Mouse (Mus musculus): ENCODE data around the gene E330014E10Rik. TPM values are rescaled to one million over a fixed set of nuclear protein-coding genes. Genes with fewer than 3 reads are reported as not detected.

Gene E330014E10Rik
- not detected in 2 replicates for polyA plus RNA-seq (2015; fragmentation: Nextera tagmentation; extraction: Ambion mirVana)

DNA sequence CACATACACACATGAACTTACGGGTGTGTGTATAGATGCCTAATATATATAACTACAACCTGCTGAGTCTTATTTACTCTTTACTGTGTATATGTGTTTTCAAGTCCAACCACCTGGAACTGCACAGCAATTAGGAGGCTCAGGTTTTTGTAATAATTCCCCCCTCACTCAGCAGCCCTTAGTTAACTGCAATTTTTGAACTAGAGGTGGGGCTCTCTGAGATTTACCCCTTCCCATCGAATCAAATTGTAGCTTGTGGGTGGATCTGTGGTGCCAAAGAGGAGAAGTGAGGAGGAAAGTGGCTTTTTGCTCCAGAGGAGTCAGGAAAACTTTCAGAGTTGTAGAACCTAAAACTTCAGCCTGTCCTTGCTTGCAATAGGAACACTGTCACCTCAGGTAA is at the start of gene E330014E10Rik:
E330014E10Rik (plus strand) TSS at position 301 of the 400 bp plus-strand sequence.

DNA sequence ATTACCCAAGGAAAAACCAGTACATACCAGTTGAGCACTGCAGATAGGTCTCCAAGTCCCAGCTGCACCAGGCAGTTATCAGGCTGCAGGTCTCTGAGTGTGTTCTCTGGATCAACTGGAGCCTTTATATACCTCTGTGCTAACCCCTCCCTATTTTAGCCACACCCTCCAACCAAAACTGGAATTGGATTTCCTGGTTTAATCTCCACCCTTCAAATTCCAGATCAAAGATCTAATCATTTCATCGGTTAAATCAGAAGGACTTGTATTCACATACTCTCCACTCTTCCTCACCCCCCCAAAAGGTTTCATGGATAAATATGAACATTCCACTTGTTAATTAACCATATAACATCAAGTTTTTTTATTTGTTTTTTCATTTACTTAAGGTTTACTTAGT is 39.7 kb upstream of the E330014E10Rik start, which contains the start of gene Gm7978:
Gm7978 (minus strand) TSS at position 101 of the 400 bp plus-strand sequence.

DNA sequence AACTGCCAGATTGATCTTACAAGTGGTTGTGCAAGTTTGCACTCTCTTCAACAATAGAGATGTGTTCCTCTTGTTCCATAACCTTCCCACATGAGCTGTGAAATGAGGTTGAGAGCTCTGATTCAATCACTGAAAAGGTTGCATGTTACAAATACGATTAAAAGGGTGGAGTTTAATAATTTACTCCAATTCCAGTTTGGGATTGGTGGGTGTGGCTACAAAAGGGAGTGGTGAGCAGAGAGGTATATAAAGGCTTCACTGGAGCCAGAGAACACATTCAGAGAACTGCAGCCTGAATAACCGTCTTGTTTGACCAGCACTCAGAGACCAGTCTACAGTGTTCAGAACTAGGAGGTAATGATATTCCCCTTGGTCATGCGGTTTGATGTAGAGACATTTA is 34.1 kb upstream of the E330014E10Rik start, which contains the start of gene Gm7982:
Gm7982 (plus strand) TSS at position 301 of the 400 bp plus-strand sequence.

Other genes starting within 250 kb of the E330014E10Rik start
- gene Gm7971, start 181.1 kb upstream of the E330014E10Rik start, polyA plus RNA-seq (2015; fragmentation: Nextera tagmentation; extraction: Ambion mirVana) = not detected in 2 replicates
- not detected in 2 replicates for gene Gm7978, start 39.8 kb upstream of the E330014E10Rik start, polyA plus RNA-seq (2015; fragmentation: Nextera tagmentation; extraction: Ambion mirVana)
- not detected in 2 replicates for gene Gm7982, start 34.0 kb upstream of the E330014E10Rik start, polyA plus RNA-seq (2015; fragmentation: Nextera tagmentation; extraction: Ambion mirVana)
- gene Cxcl13, start 181.0 kb downstream of the E330014E10Rik start, polyA plus RNA-seq (2015; fragmentation: Nextera tagmentation; extraction: Ambion mirVana) = 21.9 and 30.7 TPM in 2 replicates

Data from spleen, postnatal 0 days (tissue).